Mouse (Mus musculus): ENCODE data around the gene Apol7e. TPM values are rescaled to one million over a fixed set of nuclear protein-coding genes. Genes with fewer than 3 reads are reported as not detected.
A peak's percentile ranks its signal among the peaks of the same experiment; 100 is the strongest.

The Apol7e gene
- total RNA-seq, 2 experiments from 2014 or later = not detected

DNA sequence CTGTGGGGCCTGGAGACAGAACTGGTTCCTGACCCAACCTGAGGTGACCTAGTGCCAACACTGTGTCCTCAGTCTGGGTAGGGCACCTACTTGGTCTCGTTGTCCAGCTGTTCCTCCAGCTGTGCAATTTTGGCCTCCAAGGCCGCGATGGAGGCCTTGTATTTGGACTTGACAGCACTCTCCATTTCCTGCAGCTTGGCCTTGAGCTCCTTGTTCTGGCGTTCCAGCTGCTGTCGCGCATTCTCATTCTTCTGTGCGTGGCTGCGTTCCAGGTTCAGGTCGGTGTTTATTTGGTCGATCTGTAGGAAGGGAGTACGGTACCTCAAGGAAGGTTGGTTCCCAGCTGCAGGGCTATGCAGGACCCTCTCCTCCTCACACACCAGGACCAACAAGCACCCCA, 65.0 kb downstream of the Apol7e start:
- DNase-seq (ENCODE audit: extremely low spot score in 1 of 2, low spot score in 2 of 2) = no peak
- intact Hi-C loops (cut with DNase I) = no loop called here

GRCm38 (mm10) chr15:77764391-77765006, 65.8 kb downstream of the Apol7e start:
- intact Hi-C loops (cut with DNase I) = no loop called here
- peak in 1 of 2 experiments; percentile 66 for DNase-seq (ENCODE audit: extremely low spot score in 1 of 2, low spot score in 2 of 2)

GRCm38 (mm10) chr15:77765484-77766093, 66.9 kb downstream of the Apol7e start:
- intact Hi-C loops (cut with DNase I) = no loop called here
- DNase-seq (ENCODE audit: extremely low spot score in 1 of 2, low spot score in 2 of 2) = no peak

- DNase-seq (ENCODE audit: extremely low spot score in 1 of 2, low spot score in 2 of 2) = no peak
- intact Hi-C loops (cut with DNase I) = no loop called here
These were observed 68.3 kb downstream of the Apol7e start for GRCm38 (mm10) chr15:77766981-77767380.

Other genes starting within 250 kb of the Apol7e start
- not detected for gene Apol10a, start 221.8 kb upstream of the Apol7e start, total RNA-seq (2021)
- not detected for gene Apol11a, start 190.6 kb upstream of the Apol7e start, total RNA-seq (2021)
- not detected for gene Apol7c, start 165.5 kb upstream of the Apol7e start, total RNA-seq (2021)
- gene 1700025B11Rik, start 137.0 kb upstream of the Apol7e start, total RNA-seq (2021) = not detected
- not detected for gene Apol10b, start 102.7 kb upstream of the Apol7e start, total RNA-seq (2021)
- gene Gm36245, start 99.6 kb upstream of the Apol7e start, total RNA-seq (2021) = not detected
- not detected for gene Apol11b, start 55.6 kb upstream of the Apol7e start, total RNA-seq (2021)
- under 1 TPM in 1 of 2 experiments, not detected in 1; 0.30 TPM for gene Apol9b, start 30.2 kb downstream of the Apol7e start, total RNA-seq (2021)
- 1 to 10 TPM in 1 of 2 experiments, under 1 TPM in 1; 0.97 to 1.2 TPM for gene Apol8, start 58.1 kb downstream of the Apol7e start, total RNA-seq (2021)
- 10 to 100 TPM; 58.2 to 58.8 TPM for gene Myh9, start 143.3 kb downstream of the Apol7e start, total RNA-seq (2021)
- 100 to 1,000 TPM; 108 to 115 TPM for gene Txn2, start 230.1 kb downstream of the Apol7e start, total RNA-seq (2021)